Mouse (Mus musculus) ZHBTc4 (cell line): ENCODE results near the gene Tmtc4.
A peak's percentile ranks its signal among the peaks of the same experiment; 100 is the strongest.

ENCODE experiments used
- DNase-seq: peaks from one replicate; pipeline ENCODE4 v3.0.0-alpha.2; 2011; ENCODE audit warnings: low read depth, low spot score

The Tmtc4 gene

DNA sequence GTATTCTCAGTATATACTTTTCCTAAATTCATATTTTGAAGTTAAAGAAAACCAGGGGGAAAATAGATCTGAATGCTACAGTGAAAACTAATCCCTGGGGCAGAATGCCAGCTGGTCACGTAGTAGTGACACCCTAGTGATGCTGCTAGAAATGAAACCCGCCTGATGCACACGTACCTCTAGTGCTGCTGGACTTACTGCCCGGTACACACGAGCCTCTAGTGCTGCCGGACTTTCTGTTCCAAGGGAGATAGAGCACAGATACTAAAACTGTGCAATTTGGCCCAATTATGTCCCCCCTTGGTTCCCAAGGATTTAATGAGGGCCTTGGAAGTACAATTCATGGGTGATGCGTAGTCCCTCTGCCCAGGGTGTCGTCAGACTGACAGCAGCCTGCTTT lies 108.8 kb downstream of the Tmtc4 start:
- no peak for DNase-seq

DNA sequence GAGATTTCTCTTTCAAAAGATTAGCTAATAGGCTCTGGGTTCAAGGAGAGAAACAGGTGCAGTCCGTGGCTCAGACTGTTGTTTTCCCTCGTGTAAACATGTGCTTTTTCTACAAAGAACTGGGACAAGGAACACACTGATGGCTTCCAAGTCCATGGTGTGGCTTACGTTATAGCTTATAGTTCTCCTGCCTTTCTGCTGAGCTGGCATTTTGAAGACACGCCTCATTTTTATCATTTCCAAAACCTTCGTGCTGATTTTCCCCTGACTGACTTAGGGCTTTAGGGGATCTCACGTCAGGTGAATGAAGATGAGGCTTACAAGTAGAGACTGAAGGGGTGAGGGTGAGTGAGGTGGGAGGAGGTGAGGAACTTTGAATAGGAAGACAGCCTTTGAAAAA lies 111.2 kb downstream of the Tmtc4 start:
- no peak for DNase-seq

DNA sequence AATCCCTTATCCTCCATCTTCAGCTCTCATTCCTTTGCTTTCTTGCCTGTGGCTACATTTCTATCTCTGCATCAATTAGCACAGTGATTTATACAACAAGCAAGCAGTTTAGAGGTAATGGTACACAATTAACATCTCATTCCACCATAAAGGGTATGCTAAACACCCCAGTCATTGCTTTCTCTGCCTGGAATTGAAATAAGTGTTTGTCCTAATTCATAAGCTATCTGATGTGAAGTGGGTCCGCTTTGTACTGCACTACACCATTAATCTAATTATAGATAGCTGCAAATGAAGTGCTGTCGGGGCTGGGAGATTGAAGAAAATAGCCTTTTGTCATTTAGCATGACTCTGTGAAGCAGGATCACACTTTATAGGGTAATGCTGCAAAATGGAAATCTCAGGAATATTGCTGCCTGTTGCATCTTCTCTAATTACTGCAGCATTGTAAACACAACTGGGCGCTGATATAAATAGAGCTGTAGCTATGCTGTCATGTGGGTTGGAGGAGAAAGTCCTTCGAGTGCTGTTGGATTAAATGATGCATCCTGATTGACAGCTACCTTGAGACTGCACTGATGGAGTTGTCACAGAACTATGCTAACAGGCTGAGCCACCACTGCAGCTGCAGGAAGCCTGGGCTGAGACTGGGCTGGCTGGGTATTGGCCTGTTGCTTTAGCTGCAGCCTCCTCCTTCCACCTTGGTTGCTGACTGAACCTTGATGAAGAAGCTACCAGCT lies 111.8 kb downstream of the Tmtc4 start:
- DNase-seq, result peak; percentile 18

- no peak for DNase-seq
Observed at GRCm38 (mm10) chr14:122869831-122870230, 114.0 kb downstream of the Tmtc4 start.
